Mouse (Mus musculus) c-Kit-positive CD71-positive TER-119-negative erythroid progenitor cells, embryonic 14.5 days (primary cell): ENCODE results near the gene Bcl2l2.

Experiments used
- DNase-seq: peaks from one replicate; pipeline ENCODE4 v3.0.0-alpha.2; 2013; ENCODE audit warnings: low read depth

Gene Bcl2l2

GRCm38 (mm10) chr14:54936831-54937160, 53.6 kb downstream of the Bcl2l2 start:
- DNase-seq: no peak

GRCm38 (mm10) chr14:54937361-54938182, 54.4 kb downstream of the Bcl2l2 start:
- DNase-seq: no peak
